Mouse (Mus musculus) activated CD4-positive, CD25-positive, alpha-beta regulatory T cell, adult 4 months (primary cell): Measurements from ENCODE around the gene Trim10. TPM values are rescaled to one million over a fixed set of nuclear protein-coding genes. Genes with fewer than 3 reads are reported as not detected.
"Not testable (repeated sequence)": the region's sequence is repeated elsewhere in the genome, so short reads cannot be mapped to it uniquely, and the experiment has no call there.

Experiments used
- ATAC-seq: one replicate; pipeline ENCODE4 v1.8.0; 2017
- polyA plus RNA-seq, 2 experiments: library from polyadenylated mRNA; unstranded; fragments of 100-300 nt; shearing (Covaris generic); gene quantifications; one replicate each; pipeline ENCODE4 v1.2.1; 2017

Gene Trim10
- polyA plus RNA-seq, 2 experiments from 2014 or later: 0.20 TPM; not detected in 1

DNA sequence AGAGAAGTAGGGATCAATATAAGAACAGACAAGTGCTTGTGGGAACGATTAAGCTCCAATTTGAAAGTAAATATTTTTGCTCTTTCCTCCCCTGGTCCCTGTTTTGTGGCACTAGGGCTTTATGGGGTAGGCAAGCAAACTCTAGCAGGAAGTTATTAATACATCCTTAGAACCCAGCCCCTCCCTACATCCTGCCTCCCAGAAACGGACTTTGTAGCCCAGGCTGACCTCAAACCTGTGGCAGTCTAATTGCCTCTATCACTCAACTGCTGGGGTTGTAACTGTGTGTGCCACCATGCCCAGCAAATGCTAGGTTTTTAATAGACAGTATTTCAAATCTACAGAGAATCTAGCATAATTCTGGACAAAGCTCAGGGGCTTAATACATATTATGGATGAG is 7.7 kb upstream of the Trim10 start:
- ATAC-seq: no peak

DNA sequence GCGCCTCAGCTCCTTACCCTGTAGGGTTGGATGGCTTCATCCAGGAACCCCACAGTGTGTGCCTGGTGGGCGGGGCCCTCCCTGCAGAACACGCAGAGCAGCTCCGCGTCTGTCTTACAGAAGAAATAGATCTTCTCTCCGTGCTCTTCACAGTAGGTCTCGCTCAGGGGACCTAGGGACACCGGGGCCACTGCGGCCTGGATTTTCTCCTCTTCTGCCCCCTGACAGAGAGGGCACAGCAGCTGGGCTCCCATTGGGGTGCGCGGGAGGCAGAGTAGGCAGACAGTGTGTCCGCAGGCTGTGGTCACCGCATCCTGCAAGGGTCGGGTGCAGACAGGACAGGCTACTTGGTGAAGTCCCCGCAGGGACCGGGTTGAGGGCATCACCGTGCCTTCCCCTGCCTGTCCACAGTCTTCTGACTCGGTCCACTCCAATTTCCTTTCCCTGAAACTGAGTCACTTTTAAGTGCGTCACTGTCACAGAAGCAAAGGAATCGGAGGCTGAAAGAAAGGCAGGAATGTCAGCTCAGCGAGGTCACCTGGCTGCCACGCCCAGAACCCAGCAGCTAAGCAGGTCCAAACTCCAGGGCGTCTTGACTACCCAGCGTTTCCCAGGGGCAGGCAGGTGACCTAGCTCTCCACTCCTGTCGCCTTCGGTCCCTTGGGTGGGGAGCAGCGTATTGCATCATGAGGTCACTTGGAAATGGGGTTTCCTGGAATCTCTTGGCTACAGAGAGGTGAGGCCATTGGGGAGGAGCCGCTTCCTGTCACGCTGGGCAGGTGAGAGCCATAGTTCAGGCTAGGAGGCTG is 2.5 kb upstream of the Trim10 start, which contains the start of gene Trim15:
Trim15 (minus strand) TSS at position 492 of the 809 bp plus-strand sequence.
- no peak for ATAC-seq

DNA sequence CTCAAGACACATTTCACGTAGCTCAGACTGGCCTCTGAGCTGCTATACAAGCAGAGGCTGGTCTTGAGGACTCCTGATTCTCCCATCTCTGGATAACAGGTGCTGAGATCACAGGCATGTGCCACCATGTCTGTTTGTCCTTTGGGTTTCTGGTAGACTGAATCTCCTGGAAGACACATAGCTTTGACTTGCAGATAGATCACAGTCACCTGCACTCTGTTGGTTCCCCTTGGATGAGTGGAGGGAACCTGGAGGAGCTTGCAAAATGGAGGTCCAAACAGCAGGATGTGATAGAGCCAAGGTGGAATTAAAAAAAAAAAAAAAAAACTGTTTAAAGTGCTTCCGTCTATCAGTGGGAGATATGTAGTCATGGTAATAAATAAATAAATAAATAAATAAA is 538 bp upstream of the Trim10 start:
- no peak for ATAC-seq

- ATAC-seq: no peak
Measured at GRCm38 (mm10) chr17:36869955-36870810, 809 bp downstream of the Trim10 start.

GRCm38 (mm10) chr17:36874636-36875035 is 5.3 kb downstream of the Trim10 start:
- ATAC-seq: no peak

DNA sequence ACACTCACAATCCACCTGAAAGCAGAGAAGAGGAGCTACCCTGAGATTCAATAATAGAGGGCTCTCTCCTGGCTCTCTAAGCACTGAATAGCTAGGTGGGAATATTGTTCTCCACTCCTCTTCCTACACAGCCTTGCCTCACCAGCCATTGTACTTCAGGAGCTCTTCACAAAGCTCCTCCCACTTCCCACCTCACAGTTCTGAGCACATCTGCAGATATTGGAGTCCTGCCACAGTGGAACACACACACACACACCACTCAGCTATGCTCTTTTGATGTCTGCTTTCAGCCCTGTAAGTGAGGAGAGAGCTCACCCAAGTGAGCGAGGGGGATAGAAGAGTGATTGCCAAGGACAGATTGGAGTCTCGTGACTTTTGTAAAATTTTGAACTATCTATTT is 14.0 kb downstream of the Trim10 start:
- no peak for ATAC-seq

DNA sequence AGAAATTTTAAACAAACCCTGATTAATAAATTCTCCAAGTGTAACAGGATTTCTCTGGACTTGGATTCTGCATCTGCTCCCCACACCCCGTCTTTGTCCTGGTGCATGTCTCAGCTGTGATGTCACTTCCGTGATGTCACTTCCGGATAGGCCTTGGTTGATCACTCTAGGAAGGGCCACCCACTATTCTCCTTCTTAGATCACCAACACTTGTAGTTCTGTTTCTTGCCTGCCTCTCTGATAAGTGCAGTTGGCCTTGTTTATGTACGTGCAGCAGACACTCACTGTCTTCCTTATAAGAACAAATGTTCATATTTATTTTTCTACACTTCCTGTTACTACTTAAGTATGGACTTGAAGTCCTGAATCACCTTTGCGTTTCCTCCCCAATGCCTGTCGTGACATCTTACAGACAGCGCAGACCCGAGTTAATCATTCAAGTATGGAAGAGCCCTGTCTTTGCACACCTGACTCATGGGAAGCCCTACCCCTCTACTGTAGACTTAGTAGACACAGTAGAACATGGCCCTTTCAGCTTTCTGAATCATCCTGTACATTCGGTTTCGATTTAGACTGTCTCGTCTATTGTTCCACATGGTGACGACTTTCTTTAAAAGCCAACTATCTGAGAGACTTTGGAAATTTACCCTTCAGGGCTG is 15.9 kb downstream of the Trim10 start:
- no peak for ATAC-seq

DNA sequence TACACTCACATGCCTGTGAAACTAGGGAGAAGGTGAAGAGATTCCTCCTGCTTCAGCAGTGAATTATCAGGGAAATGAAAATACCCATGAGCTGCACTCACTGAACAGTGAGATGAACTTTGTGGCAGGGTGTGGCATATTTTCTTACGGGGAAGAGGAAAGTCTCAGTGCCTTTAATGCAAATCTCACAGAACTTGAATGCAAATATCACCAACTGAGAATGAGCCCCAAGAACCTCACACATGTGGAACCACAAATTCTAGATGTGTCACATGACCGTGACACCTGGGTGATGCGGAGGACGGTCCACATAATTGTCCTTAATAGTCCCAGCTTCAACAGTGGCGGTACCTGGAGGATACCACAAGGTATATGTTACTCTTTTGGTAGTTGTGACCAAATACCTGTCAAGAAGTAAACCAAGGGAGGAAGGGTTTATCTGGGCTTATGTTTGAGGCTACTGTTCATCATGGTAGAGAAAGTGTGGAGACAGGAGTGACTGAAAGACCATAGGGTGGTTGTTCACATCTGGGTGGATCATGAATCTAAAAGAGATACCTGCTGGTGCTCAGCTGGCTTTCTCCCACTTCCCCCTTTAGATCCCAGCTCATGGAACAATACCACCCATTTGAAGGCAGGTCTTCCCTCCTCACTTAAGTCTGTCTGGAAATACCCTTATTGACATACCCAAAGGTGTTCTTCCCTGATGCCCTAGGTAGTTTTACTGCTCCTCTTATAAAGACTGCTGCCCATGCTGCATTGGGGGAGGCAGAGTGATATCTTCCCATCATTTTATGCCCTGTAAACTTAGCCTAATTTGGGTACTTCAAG is 20.9 kb downstream of the Trim10 start, which contains the start of gene Trim40:
Trim40 (minus strand) TSS at position 51 of the 831 bp plus-strand sequence.
- ATAC-seq: no peak

DNA sequence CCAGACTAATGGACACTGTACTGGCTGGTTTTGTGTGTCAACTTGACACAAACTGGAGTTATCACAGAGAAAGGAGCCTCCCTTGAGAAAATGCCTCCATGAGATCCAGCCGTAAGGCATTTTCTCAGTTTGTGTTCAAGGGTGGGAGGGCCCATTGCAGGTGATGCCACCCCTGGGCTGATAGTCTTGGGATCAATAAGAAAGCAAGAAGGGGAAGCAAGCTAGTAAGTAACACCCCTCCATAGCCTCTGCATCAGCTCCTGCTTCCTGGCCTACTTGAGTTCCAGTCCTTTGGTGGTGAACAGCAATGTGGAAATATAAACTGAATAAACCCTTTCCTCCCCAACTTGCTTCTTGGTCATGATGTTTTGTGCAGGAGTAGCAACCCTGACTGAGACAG is 22.1 kb downstream of the Trim10 start:
- ATAC-seq: not testable (repeated sequence)

GRCm38 (mm10) chr17:36892362-36892761 is 23.0 kb downstream of the Trim10 start:
- no peak for ATAC-seq

DNA sequence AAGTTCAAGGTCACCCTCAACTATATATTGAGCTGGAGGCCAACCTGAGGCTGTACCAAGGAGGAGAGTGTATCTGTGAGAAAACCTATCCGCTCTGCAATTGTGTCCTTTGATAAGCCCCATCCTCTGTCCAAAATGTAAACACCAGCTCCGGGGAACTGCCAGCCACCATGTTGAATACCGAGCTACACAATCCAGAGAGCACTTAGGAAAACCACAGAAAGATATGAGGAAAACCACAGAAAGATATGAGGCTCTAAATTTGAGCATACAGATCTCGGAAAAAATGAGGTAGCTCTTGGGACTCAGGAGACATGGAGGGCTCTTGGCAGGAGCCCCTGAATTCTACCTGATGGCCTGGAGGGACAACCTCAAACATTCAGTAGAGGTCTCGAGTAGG is 24.0 kb downstream of the Trim10 start:
- ATAC-seq: no peak

GRCm38 (mm10) chr17:36896583-36896982 is 27.2 kb downstream of the Trim10 start:
- no peak for ATAC-seq

DNA sequence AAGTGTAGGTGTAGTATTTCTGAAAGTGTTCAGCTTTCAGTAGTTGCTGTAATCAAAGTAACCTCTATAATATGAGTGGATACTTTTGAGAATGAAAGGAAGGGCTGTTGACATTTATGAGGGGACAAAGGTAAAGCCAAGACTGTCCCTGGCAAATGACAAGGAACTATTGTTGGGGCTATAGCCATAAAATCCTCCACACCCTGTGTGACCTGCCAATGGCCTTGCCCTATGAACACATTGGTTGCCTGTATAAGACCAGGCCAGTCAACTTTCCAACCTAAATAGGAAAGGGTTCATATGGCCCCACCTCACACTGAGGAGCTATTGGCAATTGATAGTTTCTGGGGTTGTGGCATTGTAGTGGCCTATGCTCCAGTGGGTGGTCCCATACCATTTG is 27.7 kb downstream of the Trim10 start:
- no peak for ATAC-seq

GRCm38 (mm10) chr17:36897552-36898205 is 28.3 kb downstream of the Trim10 start, which contains the start of gene Trim31:
Trim31 (plus strand) TSS chr17:36898118.
- ATAC-seq: no peak

DNA sequence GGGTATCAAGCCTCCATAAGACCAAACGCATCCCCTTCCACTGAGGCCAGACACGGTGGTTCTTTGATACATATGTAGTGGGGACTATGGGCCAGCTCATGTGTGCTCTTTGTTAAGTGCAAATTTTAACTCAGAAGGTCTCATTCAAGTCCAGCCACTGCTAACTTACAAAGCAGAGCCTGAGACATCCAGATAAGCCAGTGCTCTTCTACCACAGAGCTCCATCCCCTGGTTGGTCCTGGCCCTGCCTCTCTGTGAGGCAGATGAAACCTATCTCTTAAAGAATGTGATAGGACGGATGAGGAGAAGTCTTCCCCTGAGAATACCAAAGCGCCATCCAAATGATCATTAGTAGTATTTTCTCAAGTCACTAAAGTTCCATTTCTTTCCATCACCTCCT is 30.0 kb downstream of the Trim10 start:
- no peak for ATAC-seq

DNA sequence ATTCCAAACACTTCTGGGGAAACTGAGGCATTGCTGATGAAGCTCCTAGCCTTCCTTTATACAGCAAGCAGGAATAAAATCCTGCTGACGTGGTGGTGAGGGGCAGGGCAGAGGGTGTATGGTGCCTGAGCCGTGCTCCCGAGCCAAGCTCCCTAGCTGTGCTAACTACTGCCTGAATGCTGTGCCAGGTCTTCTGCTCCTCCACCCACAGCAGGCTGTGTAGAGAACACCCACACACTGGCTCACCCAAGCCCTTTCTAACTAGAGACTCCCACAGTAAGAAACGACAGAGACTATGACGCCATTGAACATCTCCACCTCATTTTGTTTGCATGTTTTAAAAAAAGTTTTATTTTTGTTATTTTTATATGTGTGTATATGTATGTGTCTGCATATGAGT is 30.6 kb downstream of the Trim10 start:
- no peak for ATAC-seq

DNA sequence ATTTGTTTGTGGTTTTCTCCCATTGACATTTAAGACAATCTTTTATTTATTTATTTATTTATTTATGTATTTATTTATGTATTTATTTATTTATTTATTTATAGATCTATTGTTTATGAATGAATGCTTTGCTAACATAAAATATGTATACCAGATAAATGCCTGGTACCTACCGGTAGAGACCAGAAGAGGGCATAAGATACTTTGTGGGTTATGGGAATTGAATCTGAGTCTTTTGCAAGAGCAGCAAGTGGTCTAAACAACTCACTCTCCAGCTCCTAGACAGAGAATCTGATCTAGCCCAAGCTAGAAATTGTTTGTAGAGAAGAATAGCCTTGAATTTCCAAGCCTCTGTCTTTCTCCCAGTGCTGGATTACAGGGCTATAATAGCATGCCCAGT is 31.3 kb downstream of the Trim10 start:
- no peak for ATAC-seq

DNA sequence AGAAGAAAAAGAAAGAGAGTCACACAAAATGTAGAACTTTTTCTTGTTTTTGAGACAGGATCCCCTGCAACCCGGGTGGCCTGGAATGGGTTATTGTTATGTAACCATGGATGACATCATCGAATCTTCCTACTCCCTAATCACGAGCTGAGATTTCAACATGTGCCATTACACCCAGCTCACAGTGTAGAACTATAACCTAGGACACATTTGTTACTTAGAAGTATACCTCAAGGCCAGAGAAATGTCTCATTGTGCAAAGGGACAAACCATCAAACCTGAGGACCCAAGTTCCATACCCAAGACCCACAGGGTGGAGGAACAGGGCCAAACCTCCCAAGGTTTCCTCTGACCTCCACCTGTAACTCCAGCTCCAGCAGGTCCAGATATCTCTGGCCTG is 34.3 kb downstream of the Trim10 start:
- ATAC-seq: no peak

- ATAC-seq: no peak
Measured at GRCm38 (mm10) chr17:36908235-36908634, 38.9 kb downstream of the Trim10 start.

DNA sequence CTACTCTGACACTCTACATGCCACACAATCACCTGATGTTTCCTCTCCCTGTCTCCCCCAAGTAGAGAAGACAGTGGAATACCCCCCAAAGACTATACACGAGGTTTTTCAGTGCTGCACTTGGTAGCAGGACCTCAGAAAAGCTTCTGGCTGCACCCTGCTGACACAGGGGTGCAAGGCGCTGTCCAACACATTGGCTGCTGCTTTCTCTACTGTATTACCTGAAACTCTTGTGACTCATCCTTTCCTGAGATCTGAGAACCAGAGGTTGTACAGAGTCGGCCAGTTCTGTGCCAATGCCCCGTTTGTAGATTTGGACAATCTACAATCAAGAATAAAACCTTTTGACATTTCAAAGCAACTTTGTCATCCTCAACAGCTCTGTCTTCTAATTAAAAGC is 40.4 kb downstream of the Trim10 start:
- ATAC-seq: no peak

DNA sequence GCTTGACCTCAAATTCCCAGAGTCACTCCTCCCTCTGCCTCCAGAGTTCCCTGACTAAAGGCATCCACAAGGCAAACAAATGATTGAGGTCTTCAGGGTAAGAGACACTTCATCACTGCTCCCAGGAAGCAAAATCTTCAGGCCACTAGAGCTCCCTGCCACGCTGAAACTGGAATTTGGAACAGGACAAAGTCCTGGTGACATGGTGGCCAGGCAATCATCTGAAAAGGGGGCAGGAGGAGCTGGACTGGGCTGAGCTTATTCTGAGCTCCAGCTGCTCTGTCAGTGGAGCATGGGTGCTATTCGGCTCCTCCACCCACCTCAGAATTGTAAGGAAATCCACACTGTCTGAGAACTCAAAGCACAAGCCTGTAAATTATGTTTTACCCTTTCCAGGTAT is 42.7 kb downstream of the Trim10 start:
- no peak for ATAC-seq

- peak; percentile 63 for ATAC-seq
Measured at GRCm38 (mm10) chr17:36914108-36914507, 44.7 kb downstream of the Trim10 start.
